Mouse (Mus musculus): ENCODE measurements at regions not wholly inside any gene's neighbourhood (a gene's known extent, or its start where the extent isn't known, plus 50 kb on each side); places are given as distances from the start of the nearest gene placed in this dataset.

DNA sequence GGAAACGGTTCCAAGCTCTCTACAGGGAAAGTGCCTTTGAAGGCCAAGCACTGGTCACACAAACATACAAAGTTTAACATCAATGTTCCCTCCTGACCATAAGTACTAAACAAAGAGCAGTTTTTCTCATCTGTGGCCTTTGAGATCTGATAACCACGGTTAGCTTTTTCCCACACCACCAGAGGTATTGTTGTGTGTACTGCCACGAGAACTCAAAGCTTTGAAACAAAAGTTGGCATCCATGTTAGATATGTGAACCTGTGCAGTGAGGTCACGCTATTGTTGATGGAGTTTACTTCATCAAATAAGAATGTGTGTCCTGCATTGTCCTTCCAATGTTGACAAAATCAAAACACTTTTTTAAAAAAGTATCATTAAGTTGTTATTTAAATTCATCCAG, 79.9 kb upstream of the Myo10 start:
- TF ChIP-seq CTCF (IDR thresholded peaks at IDR 0.05; ENCODE audit: low read depth, low read length), result no peak
- TF ChIP-seq POLR2A (IDR thresholded peaks at IDR 0.05; ENCODE audit: insufficient read depth, low read length), result no peak

Measured in ES-Bruce4 (cell line).